Mouse (Mus musculus) thymus, postnatal 36 days (tissue): ENCODE data around the gene Nfasc.
A peak's percentile ranks its signal among the peaks of the same experiment; 100 is the strongest.

Source experiments
- DNase-seq, 2 experiments: peaks; one replicate each; pipeline ENCODE4 v3.0.0; 2022; ENCODE audit warnings: mixed read lengths in 2 of 2

Nfasc gene

GRCm38 (mm10) chr1:132540701-132541100 lies 200.9 kb downstream of the Nfasc start:
- DNase-seq = no peak

- DNase-seq = no peak
Observed at GRCm38 (mm10) chr1:132537736-132538135, 203.9 kb downstream of the Nfasc start.

- no peak for DNase-seq
Observed at GRCm38 (mm10) chr1:132536416-132536815, 205.2 kb downstream of the Nfasc start.

GRCm38 (mm10) chr1:132535541-132535940 lies 206.1 kb downstream of the Nfasc start:
- no peak for DNase-seq

- DNase-seq = no peak
Observed at GRCm38 (mm10) chr1:132533840-132534239, 207.8 kb downstream of the Nfasc start.

GRCm38 (mm10) chr1:132532521-132532920 lies 209.1 kb downstream of the Nfasc start:
- DNase-seq = no peak

GRCm38 (mm10) chr1:132530631-132531191 lies 210.9 kb downstream of the Nfasc start:
- no peak for DNase-seq

GRCm38 (mm10) chr1:132528647-132529334 lies 212.8 kb downstream of the Nfasc start:
- DNase-seq = no peak

GRCm38 (mm10) chr1:132528071-132528470 lies 213.5 kb downstream of the Nfasc start:
- no peak for DNase-seq

- DNase-seq = peak in 1 of 2 experiments; percentile 32
Observed at GRCm38 (mm10) chr1:132525832-132526231, 215.8 kb downstream of the Nfasc start.

GRCm38 (mm10) chr1:132523920-132524319 lies 217.7 kb downstream of the Nfasc start:
- peak; percentile 43 to 46 for DNase-seq

GRCm38 (mm10) chr1:132523048-132523447 lies 218.5 kb downstream of the Nfasc start:
- no peak for DNase-seq

GRCm38 (mm10) chr1:132520764-132521163 lies 220.8 kb downstream of the Nfasc start:
- peak; percentile 57 to 72 for DNase-seq

GRCm38 (mm10) chr1:132519734-132520133 lies 221.9 kb downstream of the Nfasc start:
- no peak for DNase-seq

GRCm38 (mm10) chr1:132518621-132519020 lies 223.0 kb downstream of the Nfasc start:
- DNase-seq = no peak

GRCm38 (mm10) chr1:132516776-132517175 lies 224.8 kb downstream of the Nfasc start:
- no peak for DNase-seq

GRCm38 (mm10) chr1:132515339-132515738 lies 226.3 kb downstream of the Nfasc start:
- DNase-seq = no peak
